Mouse (Mus musculus) heart, embryonic 13.5 days (tissue): ENCODE results near the gene Slc30a3. TPM values are rescaled to one million over a fixed set of nuclear protein-coding genes. Genes with fewer than 3 reads are reported as not detected.
A peak's percentile ranks its signal among the peaks of the same experiment; 100 is the strongest.

Experiments used
- ATAC-seq: fragments of 200-750 bp; cut with Nextera tagmentation; 2 replicates; pipeline ENCODE4 v1.8.0; 2017; ENCODE audit warnings: moderate TSS enrichment; ENCODE audit not compliant: insufficient number of reproducible peaks, low FRiP score, low TSS enrichment; ENCODE audit errors: extremely low read depth
- H3K27ac ChIP-seq: fragments of 300-500 bp; sonication (generic); replicated peaks from 2 replicates; pipeline ENCODE4 v1.5.1; 2015; ENCODE audit warnings: moderate library complexity, mild to moderate bottlenecking, inconsistent platforms
- H3K27me3 ChIP-seq: fragments of 300-500 bp; sonication (generic); replicated peaks from 2 replicates; pipeline ENCODE4 v1.6.1; 2015; ENCODE audit warnings: mild to moderate bottlenecking, inconsistent platforms
- H3K36me3 ChIP-seq: fragments of 300-500 bp; sonication (generic); 2 replicates; pipeline ENCODE4 v1.6.1; 2015; ENCODE audit warnings: mild to moderate bottlenecking, inconsistent platforms
- H3K4me1 ChIP-seq: fragments of 300-500 bp; sonication (generic); 2 replicates; pipeline ENCODE4 v1.6.1; 2015; ENCODE audit warnings: inconsistent platforms
- H3K4me2 ChIP-seq: fragments of 300-500 bp; sonication (generic); 2 replicates; pipeline ENCODE4 v1.6.1; 2015; ENCODE audit warnings: inconsistent platforms, mild to moderate bottlenecking, moderate library complexity
- H3K4me3 ChIP-seq: fragments of 300-500 bp; sonication (generic); 2 replicates; pipeline ENCODE4 v1.5.1; 2015; ENCODE audit warnings: moderate library complexity, mild to moderate bottlenecking, inconsistent platforms
- H3K9ac ChIP-seq: fragments of 300-500 bp; sonication (generic); 2 replicates; pipeline ENCODE4 v1.6.1; 2015; ENCODE audit warnings: inconsistent platforms, mild to moderate bottlenecking, moderate library complexity
- H3K9me3 ChIP-seq: fragments of 300-500 bp; sonication (generic); 2 replicates; pipeline ENCODE4 v1.6.1; 2016; ENCODE audit warnings: inconsistent platforms
- WGBS: fragments of 180-500 bp; shearing (Covaris S2); methylation state at CpG from one replicate; pipeline ENCODE4 v1.1.7; 2015; ENCODE audit warnings: mixed read lengths; 5-methylcytosine and 5-hydroxymethylcytosine counted together
- polyA plus RNA-seq: library from polyadenylated mRNA; unstranded; fragments of >200 nt; fragmentation: Nextera tagmentation; extraction: Ambion mirVana; gene quantifications from 2 replicates; pipeline ENCODE4 v1.2.1, GENCODE M21; 2015

Gene Slc30a3
- 0.21 and 0.69 TPM in 2 replicates for polyA plus RNA-seq

GRCm38 (mm10) chr5:31108000-31108490 lies at the start of gene Slc30a3:
Slc30a3 (minus strand) TSS chr5:31108237.
- Histone ChIP-seq H3K27me3 (peaks cover 13% of the 10 kb centered on the region), H3K4me3 (no peak within 1 kb of the TSS), H3K36me3 (no peaks in the 10 kb centered on the region), H3K4me1 (no peaks in the 10 kb centered on the region), H3K4me2 (no peak within 1 kb of the TSS), H3K9me3 (no peaks in the 10 kb centered on the region), H3K27ac (no peak within 1 kb of the TSS), H3K9ac (no peak within 1 kb of the TSS)
- WGBS, result 88% methylated on average over 18 of the region's 18 CpGs
- no peak for ATAC-seq

- ATAC-seq, result peak; percentile 91
- Histone ChIP-seq H3K4me1 (peaks cover 22% of the 10 kb centered on the region), H3K4me2 (peak within 1 kb of the TSS; percentile 95), H3K4me3 (peak within 1 kb of the TSS; percentile 78), H3K9ac (peak within 1 kb of the TSS; percentile 85), H3K9me3 (no peaks in the 10 kb centered on the region), H3K36me3 (peaks cover 51% of the 10 kb centered on the region), H3K27me3 (no peaks in the 10 kb centered on the region), H3K27ac (peak within 1 kb of the TSS; percentile 70)
- under 1% methylated on average over 19 of the region's 19 CpGs for WGBS
These were observed 46.1 kb upstream of the Slc30a3 start, which contains the start of gene Mpv17 for GRCm38 (mm10) chr5:31154152-31154553. Mpv17 (minus strand) TSS chr5:31154251.

- Histone ChIP-seq H3K36me3 (peaks cover 45% of the 10 kb centered on the region), H3K4me1 (peaks cover 22% of the 10 kb centered on the region), H3K4me2 (peak overlapping the region; percentile 95), H3K27me3 (no peaks in the 10 kb centered on the region), H3K9me3 (no peaks in the 10 kb centered on the region), H3K27ac (peak overlapping the region; percentile 70), H3K4me3 (peak overlapping the region; percentile 78), H3K9ac (peak overlapping the region; percentile 85)
- no peak; the same call in 1 of the 2 replicates for ATAC-seq
- 27% methylated on average over 6 of the region's 6 CpGs for WGBS
These were observed 45.6 kb upstream of the Slc30a3 start for GRCm38 (mm10) chr5:31153516-31154151.

GRCm38 (mm10) chr5:31151746-31152145 lies 43.7 kb upstream of the Slc30a3 start:
- H3K36me3 ChIP-seq, result peaks cover 41% of the 10 kb centered on the region
- 0 out of 2 replicates have a peak overlapping the region, but pooled peaks have one; percentile 33 for H3K9ac ChIP-seq
- H3K27ac ChIP-seq, result no peak overlapping the region
- H3K9me3 ChIP-seq, result no peaks in the 10 kb centered on the region
- H3K27me3 ChIP-seq, result no peaks in the 10 kb centered on the region
- WGBS, result 74% methylated on average over 3 of the region's 3 CpGs
- no peak overlapping the region for H3K4me2 ChIP-seq
- H3K4me3 ChIP-seq, result no peak overlapping the region
- no peak for ATAC-seq
- peaks cover 22% of the 10 kb centered on the region for H3K4me1 ChIP-seq

- ATAC-seq, result no peak
- Histone ChIP-seq H3K4me3 (no peak overlapping the region), H3K27me3 (no peaks in the 10 kb centered on the region)
These were observed 41.7 kb upstream of the Slc30a3 start for GRCm38 (mm10) chr5:31149781-31150180.

GRCm38 (mm10) chr5:31138968-31139425 lies 31.0 kb upstream of the Slc30a3 start:
- no peaks in the 10 kb centered on the region for H3K9me3 ChIP-seq
- H3K36me3 ChIP-seq, result peaks cover 23% of the 10 kb centered on the region
- peaks cover 65% of the 10 kb centered on the region for H3K27me3 ChIP-seq
- peaks cover 28% of the 10 kb centered on the region for H3K4me1 ChIP-seq
- H3K9ac ChIP-seq, result no peak overlapping the region
- 6% methylated on average over 9 of the region's 9 CpGs for WGBS
- no peak for ATAC-seq
- peak overlapping the region; percentile 69 for H3K4me2 ChIP-seq
- H3K27ac ChIP-seq, result no peak overlapping the region
- H3K4me3 ChIP-seq, result peak overlapping the region; percentile 45

More at GRCm38 (mm10) chr5:31149781-31150180, 41.7 kb upstream of the Slc30a3 start:
- Histone ChIP-seq H3K9ac (no peak overlapping the region), H3K4me2 (no peak overlapping the region), H3K27ac (no peak overlapping the region), H3K36me3 (peaks cover 40% of the 10 kb centered on the region), H3K9me3 (no peaks in the 10 kb centered on the region), H3K4me1 (peaks cover 19% of the 10 kb centered on the region)
- 76% methylated on average over 4 of the region's 4 CpGs for WGBS

GRCm38 (mm10) chr5:31138241-31138967 lies 30.4 kb upstream of the Slc30a3 start, which contains the start of gene Ucn:
Ucn (minus strand) TSS chr5:31138829.
- Histone ChIP-seq H3K27ac (no peak within 1 kb of the TSS), H3K36me3 (peaks cover 17% of the 10 kb centered on the region), H3K9ac (peak within 1 kb of the TSS; percentile 8), H3K9me3 (no peaks in the 10 kb centered on the region), H3K4me3 (peak within 1 kb of the TSS; percentile 45), H3K4me1 (peaks cover 28% of the 10 kb centered on the region), H3K4me2 (peak within 1 kb of the TSS; percentile 69), H3K27me3 (peaks cover 71% of the 10 kb centered on the region)
- ATAC-seq, result no peak; the same call in 1 of the 2 replicates
- 2% methylated on average over 52 of the region's 52 CpGs for WGBS

- peaks cover 28% of the 10 kb centered on the region for H3K4me1 ChIP-seq
- no peak for ATAC-seq
- H3K27me3 ChIP-seq, result peaks cover 74% of the 10 kb centered on the region
- no peaks in the 10 kb centered on the region for H3K9me3 ChIP-seq
- peaks cover 13% of the 10 kb centered on the region for H3K36me3 ChIP-seq
- 1% methylated on average over 13 of the region's 13 CpGs for WGBS
- no peak overlapping the region for H3K27ac ChIP-seq
- H3K4me2 ChIP-seq, result peak overlapping the region; percentile 69
- H3K4me3 ChIP-seq, result peak overlapping the region; percentile 45
- H3K9ac ChIP-seq, result no peak overlapping the region; the same call in 1 of the 2 replicates
These were observed 29.6 kb upstream of the Slc30a3 start for GRCm38 (mm10) chr5:31137658-31138057.

GRCm38 (mm10) chr5:31136730-31137424 lies 28.8 kb upstream of the Slc30a3 start:
- peaks cover 28% of the 10 kb centered on the region for H3K4me1 ChIP-seq
- peak overlapping the region; percentile 69 for H3K4me2 ChIP-seq
- no peak for ATAC-seq
- no peaks in the 10 kb centered on the region for H3K9me3 ChIP-seq
- H3K36me3 ChIP-seq, result peaks cover 10% of the 10 kb centered on the region
- H3K4me3 ChIP-seq, result peak overlapping the region; percentile 45
- no peak overlapping the region for H3K9ac ChIP-seq
- H3K27ac ChIP-seq, result no peak overlapping the region
- 3% methylated on average over 33 of the region's 33 CpGs for WGBS
- peaks cover 82% of the 10 kb centered on the region for H3K27me3 ChIP-seq

GRCm38 (mm10) chr5:31126050-31126449 lies 18.0 kb upstream of the Slc30a3 start:
- H3K9me3 ChIP-seq, result no peaks in the 10 kb centered on the region
- H3K4me1 ChIP-seq, result no peaks in the 10 kb centered on the region
- H3K27me3 ChIP-seq, result peaks cover 4% of the 10 kb centered on the region
- H3K27ac ChIP-seq, result no peak overlapping the region
- 32% methylated on average over 5 of the region's 5 CpGs for WGBS
- 0 out of 2 replicates have a peak, but pooled peaks cover 1% of the 10 kb centered on the region for H3K36me3 ChIP-seq
- ATAC-seq, result no peak
- H3K4me2 ChIP-seq, result no peak overlapping the region
- H3K4me3 ChIP-seq, result no peak overlapping the region
- no peak overlapping the region for H3K9ac ChIP-seq

GRCm38 (mm10) chr5:31123481-31123880 lies 15.4 kb upstream of the Slc30a3 start:
- Histone ChIP-seq H3K36me3 (no peaks in the 10 kb centered on the region), H3K27ac (no peak overlapping the region), H3K4me1 (no peaks in the 10 kb centered on the region), H3K4me3 (no peak overlapping the region), H3K9ac (no peak overlapping the region), H3K27me3 (0 out of 2 replicates have a peak, but pooled peaks cover 2% of the 10 kb centered on the region), H3K4me2 (no peak overlapping the region), H3K9me3 (no peaks in the 10 kb centered on the region)
- no peak for ATAC-seq
- WGBS, result 46% methylated on average over 2 of the region's 2 CpGs
